Mouse (Mus musculus) T-cell, adult 2 months (primary cell): Measurements from ENCODE around the gene Nfia.

Source experiments
- DNase-seq: peaks from one replicate; pipeline ENCODE4 v3.0.0; 2022; ENCODE audit warnings: low spot score

Nfia gene

GRCm38 (mm10) chr4:97816001-97816400 is 43.5 kb downstream of the Nfia start:
- DNase-seq, result no peak

GRCm38 (mm10) chr4:97816753-97817152 is 44.2 kb downstream of the Nfia start:
- no peak for DNase-seq

GRCm38 (mm10) chr4:97817741-97818140 is 45.2 kb downstream of the Nfia start:
- DNase-seq, result no peak

GRCm38 (mm10) chr4:97818498-97818897 is 46.0 kb downstream of the Nfia start:
- DNase-seq, result no peak

- no peak for DNase-seq
Observed at GRCm38 (mm10) chr4:97819101-97819500, 46.6 kb downstream of the Nfia start.

- no peak for DNase-seq
Observed at GRCm38 (mm10) chr4:97820474-97821259, 48.1 kb downstream of the Nfia start.

- no peak for DNase-seq
Observed at GRCm38 (mm10) chr4:97821556-97822251, 49.2 kb downstream of the Nfia start.

GRCm38 (mm10) chr4:97823512-97823911 is 51.0 kb downstream of the Nfia start:
- no peak for DNase-seq

GRCm38 (mm10) chr4:97824451-97824850 is 51.9 kb downstream of the Nfia start:
- DNase-seq, result no peak

- no peak for DNase-seq
Observed at GRCm38 (mm10) chr4:97825432-97825831, 52.9 kb downstream of the Nfia start.

- DNase-seq, result no peak
Observed at GRCm38 (mm10) chr4:97825841-97826240, 53.3 kb downstream of the Nfia start.

GRCm38 (mm10) chr4:97827115-97827514 is 54.6 kb downstream of the Nfia start:
- DNase-seq, result no peak

- no peak for DNase-seq
Observed at GRCm38 (mm10) chr4:97828579-97828978, 56.0 kb downstream of the Nfia start.

- DNase-seq, result no peak
Observed at GRCm38 (mm10) chr4:97829336-97830050, 57.0 kb downstream of the Nfia start.

- no peak for DNase-seq
Observed at GRCm38 (mm10) chr4:97830051-97830853, 57.7 kb downstream of the Nfia start.

- no peak for DNase-seq
Observed at GRCm38 (mm10) chr4:97830935-97831608, 58.5 kb downstream of the Nfia start.

GRCm38 (mm10) chr4:97831611-97832278 is 59.2 kb downstream of the Nfia start:
- DNase-seq, result no peak

- no peak for DNase-seq
Observed at GRCm38 (mm10) chr4:97832279-97832640, 59.7 kb downstream of the Nfia start.

- no peak for DNase-seq
Observed at GRCm38 (mm10) chr4:97836812-97837211, 64.3 kb downstream of the Nfia start.

- DNase-seq, result no peak
Observed at GRCm38 (mm10) chr4:97837724-97838123, 65.2 kb downstream of the Nfia start.

- DNase-seq, result no peak
Observed at GRCm38 (mm10) chr4:97838651-97839050, 66.1 kb downstream of the Nfia start.
